Mouse (Mus musculus) brown adipose tissue, adult 24 weeks (tissue): ENCODE results near the gene Snapc3. TPM values are rescaled to one million over a fixed set of nuclear protein-coding genes. Genes with fewer than 3 reads are reported as not detected.

Experiments used
- H3K27ac ChIP-seq: fragments of 200-500 bp; replicated peaks from 2 replicates; pipeline ENCODE4 v1.5.1; 2012; ENCODE audit warnings: low read depth, mild to moderate bottlenecking, low read length
- H3K4me1 ChIP-seq: fragments of 200-500 bp; 2 replicates; pipeline ENCODE4 v1.6.1; 2012; ENCODE audit warnings: low read length, mixed read lengths; ENCODE audit not compliant: control insufficient read depth, insufficient read depth, insufficient read length
- H3K4me3 ChIP-seq: fragments of 200-500 bp; 2 replicates; pipeline ENCODE4 v1.5.1; 2012; ENCODE audit warnings: low read depth, mild to moderate bottlenecking, low read length, moderate library complexity; ENCODE audit not compliant: insufficient read depth
- polyA plus RNA-seq: library from polyadenylated mRNA; stranded (reverse); fragments of >200 nt; gene quantifications from 2 replicates; pipeline ENCODE4 v1.2.4, GENCODE M21; 2012; ENCODE audit not compliant: missing spikeins, insufficient read depth, insufficient read length

The Snapc3 gene
- polyA plus RNA-seq: 9.6 TPM in 2 replicates

DNA sequence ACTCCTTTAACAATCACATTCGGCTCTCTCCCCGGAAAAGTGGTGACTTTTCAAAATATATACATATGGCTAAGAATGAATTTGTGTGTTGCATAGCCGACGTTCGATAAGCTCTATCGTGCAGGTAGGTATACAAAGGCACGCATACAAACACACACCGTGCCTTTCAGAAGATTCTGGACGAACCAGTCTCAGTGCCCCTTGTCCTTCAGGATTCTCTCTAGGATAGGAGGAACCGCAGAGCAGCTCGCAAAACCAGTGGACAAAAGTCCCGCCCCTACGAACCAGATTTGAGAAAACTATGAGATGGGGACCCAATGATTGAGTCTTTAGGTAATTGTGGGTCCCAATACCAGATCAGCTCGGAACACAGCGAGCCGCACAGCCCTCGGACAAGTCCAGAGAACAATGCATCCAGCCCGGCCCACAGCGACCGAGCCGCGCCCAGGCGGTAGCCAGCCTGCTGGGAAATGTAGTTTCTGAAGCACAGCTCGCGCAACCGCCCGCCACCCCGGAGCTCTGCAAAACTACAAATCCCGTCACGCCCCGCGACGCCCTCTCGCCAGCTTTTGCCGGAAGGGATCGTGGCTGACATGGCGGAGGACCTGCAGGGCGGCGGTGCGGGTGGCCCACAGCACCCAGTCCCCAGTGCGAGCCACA, at the start of gene Snapc3:
TSS of gene Snapc3 (plus strand) at position 565 of the 660 bp plus-strand sequence.
- Histone ChIP-seq H3K27ac (peak within 1 kb of the TSS; percentile 85), H3K4me1 (peaks cover 3% of the 10 kb centered on the region; the same call in 1 of the 2 replicates), H3K4me3 (peak within 1 kb of the TSS; percentile 82)

DNA sequence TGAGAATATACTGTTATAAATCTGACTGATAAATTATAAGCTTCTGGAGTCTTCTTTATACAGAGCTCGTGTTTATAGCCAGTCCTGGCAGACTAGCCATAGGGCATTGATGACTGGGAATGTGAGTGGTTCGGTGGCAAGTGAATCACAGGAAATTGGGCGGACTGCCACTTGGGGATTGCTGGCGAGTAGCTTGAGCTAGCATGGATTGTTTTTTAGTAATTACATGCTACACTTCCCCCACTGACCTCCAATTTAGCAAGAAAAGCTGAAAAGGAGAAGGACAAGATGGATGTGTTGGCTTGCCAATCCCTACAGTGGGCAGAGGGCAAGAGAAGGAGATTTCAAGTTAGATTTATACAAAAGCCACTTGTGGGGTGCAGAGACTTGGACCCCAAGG, 44.1 kb upstream of the Snapc3 start:
- Histone ChIP-seq H3K27ac (no peak overlapping the region), H3K4me1 (no peaks in the 10 kb centered on the region), H3K4me3 (no peak overlapping the region)

DNA sequence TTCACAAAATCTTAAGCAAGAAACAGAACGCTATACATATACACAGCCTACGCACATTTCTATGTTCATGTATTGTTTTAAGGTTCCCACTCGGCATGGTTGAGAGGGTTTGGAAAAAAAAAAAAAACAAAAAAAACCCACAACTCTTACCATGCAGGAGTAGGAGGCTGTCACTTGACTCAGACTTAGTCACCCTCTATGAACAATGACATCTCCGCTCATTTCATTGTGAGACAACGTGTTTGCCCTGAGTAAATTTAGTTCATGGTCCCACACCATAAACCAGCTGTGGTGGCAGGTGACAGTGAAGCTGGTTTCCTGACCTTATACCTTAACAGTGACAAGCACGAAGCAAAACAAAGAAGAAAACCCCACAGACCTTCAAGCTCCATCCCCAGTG, 41.9 kb upstream of the Snapc3 start:
- no peak overlapping the region for H3K27ac ChIP-seq
- peaks cover 3% of the 10 kb centered on the region for H3K4me1 ChIP-seq
- H3K4me3 ChIP-seq: no peak overlapping the region

DNA sequence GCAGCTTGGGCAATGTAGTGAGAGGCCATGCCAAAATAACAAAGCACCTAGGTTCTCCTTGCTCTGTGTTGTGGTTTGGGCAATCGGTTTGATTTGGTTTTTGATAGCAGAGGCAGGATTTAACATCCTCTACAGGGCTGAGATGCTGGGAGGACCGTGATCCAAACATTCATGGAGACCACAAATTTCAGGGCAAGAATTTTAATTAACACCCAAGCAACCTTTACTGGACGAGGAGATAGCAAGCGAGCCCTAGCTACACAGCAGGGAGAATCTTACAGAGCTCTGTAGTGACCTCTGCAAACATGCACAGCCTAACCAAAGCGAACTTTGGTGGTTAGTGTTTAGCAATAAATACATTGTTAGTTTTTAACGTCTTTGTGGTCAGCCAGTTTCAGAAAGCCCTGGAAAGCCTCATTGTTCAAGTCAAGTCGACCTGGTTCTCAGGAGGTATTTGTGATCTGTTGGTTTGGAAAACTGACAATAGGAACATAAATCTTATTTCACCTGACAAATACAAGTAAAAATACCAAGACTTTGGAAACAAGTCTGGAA, 41.0 kb upstream of the Snapc3 start:
- no peak overlapping the region for H3K4me3 ChIP-seq
- H3K27ac ChIP-seq: no peak overlapping the region
- H3K4me1 ChIP-seq: peaks cover 3% of the 10 kb centered on the region

DNA sequence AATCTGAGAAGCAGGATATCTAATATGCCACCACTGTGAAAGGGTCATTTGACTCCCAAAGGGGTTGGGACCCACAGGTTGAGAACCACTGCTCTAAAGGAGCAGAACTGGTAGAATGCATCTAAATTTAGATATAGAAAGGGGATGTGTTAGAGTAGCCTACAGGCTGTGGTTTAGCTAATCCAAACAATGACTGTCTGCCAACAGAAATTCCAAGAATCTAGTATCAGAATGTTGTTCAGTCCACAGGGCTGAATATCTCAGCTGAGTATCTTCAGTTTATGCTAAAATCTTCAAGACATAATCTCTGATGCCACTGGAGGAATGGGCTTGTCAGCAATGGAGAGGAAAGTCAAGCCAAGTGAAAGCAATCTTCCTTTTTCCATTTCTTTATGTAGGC, 38.5 kb upstream of the Snapc3 start:
- no peak overlapping the region for H3K27ac ChIP-seq
- peaks cover 3% of the 10 kb centered on the region for H3K4me1 ChIP-seq
- H3K4me3 ChIP-seq: no peak overlapping the region

GRCm38 (mm10) chr4:83379746-83380145, 37.8 kb upstream of the Snapc3 start:
- H3K4me1 ChIP-seq: peaks cover 3% of the 10 kb centered on the region
- H3K27ac ChIP-seq: peak overlapping the region; percentile 91
- no peak overlapping the region for H3K4me3 ChIP-seq

DNA sequence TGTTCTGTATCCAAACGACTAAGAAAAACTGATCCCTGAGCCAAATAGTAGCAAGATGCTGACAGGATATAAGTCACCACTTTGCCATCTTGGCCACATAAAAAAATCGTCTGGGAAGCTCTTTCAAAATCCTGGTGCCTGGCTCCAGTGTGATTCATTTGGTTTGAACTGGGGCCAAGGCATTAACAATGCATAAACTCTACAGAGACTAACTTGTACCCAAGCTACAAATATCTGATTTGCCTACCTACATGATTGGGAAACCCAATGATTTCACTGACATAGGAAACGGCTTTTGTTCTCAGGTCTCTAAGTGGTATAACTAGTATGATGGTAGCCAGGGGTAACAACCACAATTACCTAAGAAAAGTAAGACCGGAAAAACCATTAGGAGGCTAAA, 37.3 kb upstream of the Snapc3 start:
- peak overlapping the region; percentile 91 for H3K27ac ChIP-seq
- H3K4me1 ChIP-seq: peaks cover 3% of the 10 kb centered on the region
- no peak overlapping the region for H3K4me3 ChIP-seq

GRCm38 (mm10) chr4:83383899-83384490, 33.5 kb upstream of the Snapc3 start:
- H3K27ac ChIP-seq: no peak overlapping the region
- H3K4me1 ChIP-seq: peaks cover 3% of the 10 kb centered on the region
- no peak overlapping the region for H3K4me3 ChIP-seq

DNA sequence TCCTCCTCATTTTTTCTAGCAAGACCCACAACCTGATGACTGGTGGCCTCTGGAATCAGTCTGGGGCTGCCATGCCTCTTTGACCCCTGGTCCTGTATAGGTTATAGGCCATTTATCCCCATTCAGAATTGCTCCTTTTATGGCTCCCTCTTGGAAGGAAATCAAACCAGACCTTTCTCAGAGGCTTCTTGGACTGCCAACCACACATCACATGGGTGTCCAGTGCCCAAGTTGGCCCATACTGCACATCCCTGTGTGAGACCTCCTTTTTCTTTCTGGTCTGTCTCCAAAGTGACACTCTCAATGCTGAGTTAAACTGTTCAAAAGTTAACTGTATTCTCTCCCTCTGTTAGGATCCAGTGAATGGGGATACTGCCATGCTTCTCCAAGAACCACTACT, 32.4 kb upstream of the Snapc3 start:
- no peak overlapping the region for H3K27ac ChIP-seq
- no peak overlapping the region for H3K4me3 ChIP-seq
- H3K4me1 ChIP-seq: no peaks in the 10 kb centered on the region

DNA sequence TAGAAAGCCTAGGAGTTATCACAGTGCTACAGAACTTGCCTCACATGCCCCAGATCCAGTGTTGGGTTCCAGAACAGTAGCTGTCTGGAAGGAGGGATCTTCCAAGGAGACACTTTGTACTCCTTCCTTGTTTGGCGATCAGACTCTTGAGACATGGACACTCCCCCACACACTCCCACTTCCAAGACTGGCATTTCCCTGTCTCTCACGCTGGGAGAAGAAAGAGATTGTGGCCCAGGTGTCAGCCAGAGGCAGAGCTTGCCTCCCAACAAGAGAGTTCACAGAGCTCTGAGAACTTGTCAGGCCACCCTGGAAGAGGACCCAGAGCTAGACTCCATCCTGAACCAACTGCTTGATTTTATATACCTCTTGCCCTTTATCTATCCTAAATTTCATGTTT, 27.0 kb upstream of the Snapc3 start:
- H3K4me1 ChIP-seq: no peaks in the 10 kb centered on the region
- H3K4me3 ChIP-seq: no peak overlapping the region
- H3K27ac ChIP-seq: no peak overlapping the region

DNA sequence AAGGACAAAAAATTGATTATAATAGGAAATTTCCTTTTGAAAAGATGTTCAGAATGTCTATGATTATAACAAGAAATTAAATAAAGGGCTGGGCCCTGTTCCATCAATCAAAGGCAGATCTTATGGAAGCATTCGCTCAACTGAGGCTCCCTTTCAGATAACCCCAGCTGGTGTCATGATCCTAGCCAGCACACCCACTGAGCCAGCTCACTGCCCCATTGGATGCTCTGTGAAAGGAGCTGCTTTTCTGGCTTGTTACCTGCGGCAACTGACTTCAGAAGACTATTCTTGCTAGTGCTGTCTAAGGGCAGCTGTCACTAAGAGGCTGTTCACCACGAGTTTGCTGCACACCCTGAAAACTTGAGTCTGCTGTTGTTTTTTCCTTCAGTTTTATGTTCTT, 25.6 kb upstream of the Snapc3 start:
- H3K27ac ChIP-seq: no peak overlapping the region
- no peaks in the 10 kb centered on the region for H3K4me1 ChIP-seq
- no peak overlapping the region for H3K4me3 ChIP-seq

GRCm38 (mm10) chr4:83393733-83394132, 23.8 kb upstream of the Snapc3 start:
- H3K27ac ChIP-seq: no peak overlapping the region
- H3K4me1 ChIP-seq: no peaks in the 10 kb centered on the region; the same call in 1 of the 2 replicates
- no peak overlapping the region for H3K4me3 ChIP-seq

DNA sequence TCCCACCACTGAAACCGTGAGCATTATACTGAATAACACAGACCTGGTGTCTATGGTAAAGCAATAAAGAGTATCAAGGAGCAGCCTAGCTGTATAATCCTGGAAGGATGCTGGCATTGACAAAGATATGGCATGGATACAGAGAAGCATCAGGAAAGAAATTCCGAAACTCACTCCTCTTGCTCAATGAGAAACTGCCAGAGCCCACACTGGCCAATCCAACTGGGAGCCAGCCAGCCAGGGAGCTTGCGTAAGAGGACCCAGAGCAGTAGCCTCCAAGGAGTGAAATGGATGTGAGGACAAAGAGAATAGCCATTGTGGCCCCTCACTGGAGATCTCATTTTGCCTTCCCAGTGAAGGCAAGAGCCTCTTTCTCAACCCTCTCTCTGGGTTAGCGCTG, 21.2 kb upstream of the Snapc3 start:
- Histone ChIP-seq H3K27ac (no peak overlapping the region), H3K4me1 (no peaks in the 10 kb centered on the region; the same call in 1 of the 2 replicates), H3K4me3 (no peak overlapping the region)

DNA sequence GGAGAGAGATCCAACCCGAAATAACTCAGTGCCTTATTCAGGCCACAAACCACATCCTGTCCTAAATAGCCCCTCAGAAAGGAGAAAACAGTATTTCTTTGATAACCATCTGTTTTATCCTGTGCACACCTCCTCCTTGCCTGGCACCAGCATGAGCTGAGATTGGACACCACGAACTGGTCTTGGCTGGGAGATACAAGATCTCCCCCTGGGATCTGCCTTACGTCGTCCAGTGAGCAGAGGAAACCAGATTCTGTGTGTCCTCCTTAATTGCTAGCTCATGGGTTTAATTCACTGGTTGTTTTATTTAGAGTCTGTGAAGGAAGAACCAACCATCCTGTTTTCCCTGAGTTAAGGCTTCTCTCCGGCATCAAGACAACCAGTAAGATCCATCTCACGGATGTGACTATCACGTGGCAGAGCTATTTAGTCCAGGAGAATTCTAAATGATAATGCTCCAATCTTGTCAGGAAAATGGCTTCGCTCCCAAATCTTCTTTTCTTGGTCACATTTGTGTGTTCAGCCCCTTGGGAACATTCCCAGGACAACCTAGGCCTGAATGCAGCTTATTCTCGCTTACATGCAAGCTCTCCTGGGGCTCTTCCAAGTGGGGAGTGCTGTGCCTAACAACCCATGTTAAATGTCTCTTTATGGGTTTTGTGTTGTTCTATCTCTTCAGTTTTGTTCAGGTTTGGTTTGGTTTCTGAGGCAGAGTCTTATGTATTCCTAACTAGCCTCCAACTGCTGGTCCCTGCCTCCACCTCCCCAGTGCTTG, 20.3 kb upstream of the Snapc3 start:
- no peak overlapping the region for H3K4me3 ChIP-seq
- H3K4me1 ChIP-seq: no peaks in the 10 kb centered on the region; the same call in 1 of the 2 replicates
- no peak overlapping the region for H3K27ac ChIP-seq

- no peak overlapping the region for H3K4me3 ChIP-seq
- H3K27ac ChIP-seq: no peak overlapping the region
- no peaks in the 10 kb centered on the region; the same call in 1 of the 2 replicates for H3K4me1 ChIP-seq
Observed at GRCm38 (mm10) chr4:83398527-83398926, 19.0 kb upstream of the Snapc3 start.
